Mouse (Mus musculus): Measurements from ENCODE around the gene Stpg2.
"Not testable (repeated sequence)": the region's sequence is repeated elsewhere in the genome, so short reads cannot be mapped to it uniquely, and the experiment has no call there.

Stpg2 gene

DNA sequence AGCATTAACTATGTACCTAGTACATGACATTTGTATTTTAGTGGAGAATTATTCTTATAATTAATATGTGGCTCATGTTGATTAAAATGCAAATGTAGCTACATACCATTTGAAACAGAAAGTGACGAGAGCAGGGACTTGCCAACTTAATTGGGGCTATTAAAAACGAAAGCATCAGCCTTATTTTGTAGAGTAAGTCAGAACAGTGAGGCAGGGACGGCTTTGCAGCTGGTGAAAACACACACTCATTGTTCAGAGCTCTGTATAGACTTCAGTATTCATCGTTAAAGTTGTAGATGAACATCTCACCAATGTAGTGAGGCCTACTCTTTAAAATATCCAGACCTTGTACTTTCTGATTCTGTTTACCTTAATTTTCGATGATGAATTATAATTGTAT, 213.6 kb downstream of the Stpg2 start:
- no peak for DNase-seq (ENCODE audit: low read depth, low spot score)

DNA sequence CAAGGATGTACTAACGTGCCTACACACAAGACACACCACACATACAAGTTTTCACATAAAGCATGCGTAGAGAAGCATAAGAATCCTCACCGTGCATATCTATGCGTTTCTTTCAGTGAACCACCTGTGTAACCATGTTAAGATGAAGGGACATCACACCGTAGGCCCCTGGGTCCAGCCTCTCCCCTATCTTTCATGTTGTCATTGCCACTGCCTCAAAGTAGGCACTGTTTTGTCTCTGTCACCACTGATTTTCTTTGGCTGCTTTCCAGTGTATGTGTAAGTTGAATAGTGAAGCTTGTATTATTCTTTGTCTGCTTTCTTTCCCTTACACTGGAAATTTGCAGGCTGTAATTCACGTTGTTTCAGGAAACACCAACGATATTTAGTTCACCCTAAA, 236.7 kb downstream of the Stpg2 start:
- DNase-seq (ENCODE audit: low read depth, low spot score) = no peak

DNA sequence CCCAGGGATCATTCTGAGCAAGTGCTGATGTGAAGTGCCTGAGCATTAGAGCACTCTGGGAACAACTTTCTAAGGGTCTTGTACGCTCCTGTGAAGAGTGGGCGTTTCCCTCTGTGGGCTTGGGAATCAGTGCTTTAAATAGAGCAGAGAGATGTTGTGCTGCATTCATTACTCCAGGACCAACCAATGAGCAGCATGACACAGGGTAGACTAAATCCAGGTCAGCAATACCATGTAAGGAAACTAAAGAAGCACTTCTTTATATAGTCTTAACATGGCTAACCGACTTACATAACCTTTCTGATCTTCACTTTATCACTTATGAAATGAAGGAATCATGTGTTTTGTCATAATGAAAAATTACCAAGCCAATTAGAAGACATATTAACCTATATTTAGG, 290.4 kb downstream of the Stpg2 start:
- DNase-seq (ENCODE audit: low read depth, low spot score) = no peak

DNA sequence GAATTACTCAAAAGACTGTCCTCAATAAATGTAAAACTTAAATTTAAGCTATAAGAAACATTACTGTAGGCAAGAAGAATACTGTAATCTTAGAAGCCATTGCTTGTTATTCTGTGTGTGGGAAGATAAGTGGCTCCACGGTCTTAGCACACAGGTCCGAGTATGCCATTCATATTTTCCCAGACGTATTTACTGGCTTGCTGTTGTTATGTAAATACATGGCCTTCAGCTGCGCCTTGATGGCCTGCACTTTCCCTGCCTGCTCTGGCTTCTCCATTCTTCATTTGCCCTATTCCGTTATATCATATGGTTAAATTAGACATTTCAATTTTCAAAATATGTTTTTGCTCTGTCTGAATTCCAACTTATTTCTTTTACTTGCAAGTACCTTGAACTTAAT, 296.7 kb downstream of the Stpg2 start:
- DNase-seq (ENCODE audit: low read depth, low spot score) = no peak

DNA sequence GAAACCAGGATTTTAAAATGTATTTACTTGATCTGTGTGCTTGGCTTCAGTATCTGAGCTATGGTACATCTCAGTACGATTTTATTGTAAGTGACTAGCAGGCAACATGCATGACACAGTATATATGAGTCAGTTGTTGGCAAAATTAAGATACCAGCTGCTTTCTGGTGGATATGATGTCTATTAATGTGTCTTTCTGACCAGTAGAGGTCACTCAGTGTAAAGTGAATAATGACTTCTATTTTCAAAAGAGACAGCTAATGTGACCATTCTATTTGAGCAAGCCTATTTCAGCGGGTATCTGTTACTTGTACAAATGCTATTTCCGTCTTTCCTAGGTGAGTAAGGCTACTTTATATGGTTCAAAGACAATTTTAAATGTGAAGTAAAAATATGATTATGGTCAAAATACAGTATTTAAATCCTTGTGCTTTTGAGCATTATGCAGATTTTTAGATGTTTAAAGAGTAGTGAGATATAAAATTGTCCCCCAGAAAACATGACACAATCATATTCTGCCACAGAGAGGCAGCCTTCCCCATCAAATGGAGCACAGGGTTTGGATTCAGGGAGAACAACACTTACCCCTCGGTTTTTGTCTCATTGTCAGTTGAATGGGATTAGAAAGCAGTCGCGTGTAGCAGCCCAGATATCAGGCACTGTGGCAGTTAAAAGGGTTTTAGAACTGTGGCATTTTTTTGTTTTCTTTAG, 303.9 kb downstream of the Stpg2 start:
- DNase-seq (ENCODE audit: low read depth, low spot score) = no peak

DNA sequence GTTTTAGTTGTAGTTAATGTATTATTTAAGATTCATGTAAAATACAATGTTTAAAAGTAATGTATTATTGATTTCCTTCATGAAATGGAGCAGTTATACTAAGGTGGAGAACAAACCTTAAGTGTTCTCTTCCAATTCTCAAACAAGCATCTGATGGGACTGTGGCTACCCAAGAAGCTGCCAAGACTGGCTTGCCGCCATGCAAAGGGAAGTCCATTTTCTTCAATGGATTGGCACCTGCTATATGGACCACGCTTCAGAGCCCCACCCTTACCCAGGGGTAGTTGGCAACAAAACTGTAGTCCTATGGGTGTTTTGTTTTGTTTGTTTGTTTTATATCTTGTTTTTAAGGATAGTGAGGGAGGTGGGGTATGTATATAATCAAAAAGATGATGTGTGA, 373.0 kb downstream of the Stpg2 start:
- DNase-seq (ENCODE audit: low read depth, low spot score) = no peak

DNA sequence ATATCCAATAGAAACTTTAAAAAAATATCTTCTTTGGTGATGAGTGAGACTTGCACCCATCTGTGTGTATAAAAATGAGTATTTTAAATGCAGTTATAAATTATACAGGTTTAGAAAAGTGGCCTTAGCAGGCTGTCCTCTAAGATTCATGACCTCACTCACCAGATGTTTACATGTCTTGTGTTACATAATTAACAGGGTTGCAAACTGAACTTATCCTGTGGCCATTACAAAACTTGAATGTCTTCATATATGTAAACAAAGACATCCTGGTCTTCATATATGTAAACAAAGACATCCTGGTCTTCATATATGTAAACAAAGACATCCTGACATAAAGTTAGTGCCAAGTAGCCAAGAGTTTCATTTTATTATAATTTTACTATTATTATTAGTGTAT, 375.8 kb downstream of the Stpg2 start:
- DNase-seq (ENCODE audit: low read depth, low spot score) = no peak

DNA sequence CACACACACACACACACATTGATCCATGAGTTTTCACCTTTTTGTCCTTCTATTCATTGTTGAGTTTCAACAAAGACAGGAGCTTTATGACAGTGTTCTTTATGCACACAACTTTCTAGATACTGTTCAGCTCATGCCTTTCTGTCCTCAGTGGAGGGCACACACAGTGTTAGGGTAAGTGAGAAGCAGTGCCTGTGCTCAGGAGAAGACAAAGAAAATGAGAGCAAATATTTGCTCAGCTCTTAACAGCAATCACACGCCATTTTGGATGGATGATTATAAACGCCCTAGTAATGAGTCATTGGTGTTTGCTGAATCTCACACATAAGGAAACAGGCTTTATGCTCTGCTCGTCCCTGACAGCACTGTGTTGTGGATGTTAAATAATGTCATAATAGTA, 394.0 kb downstream of the Stpg2 start:
- no peak for DNase-seq (ENCODE audit: low read depth, low spot score)

DNA sequence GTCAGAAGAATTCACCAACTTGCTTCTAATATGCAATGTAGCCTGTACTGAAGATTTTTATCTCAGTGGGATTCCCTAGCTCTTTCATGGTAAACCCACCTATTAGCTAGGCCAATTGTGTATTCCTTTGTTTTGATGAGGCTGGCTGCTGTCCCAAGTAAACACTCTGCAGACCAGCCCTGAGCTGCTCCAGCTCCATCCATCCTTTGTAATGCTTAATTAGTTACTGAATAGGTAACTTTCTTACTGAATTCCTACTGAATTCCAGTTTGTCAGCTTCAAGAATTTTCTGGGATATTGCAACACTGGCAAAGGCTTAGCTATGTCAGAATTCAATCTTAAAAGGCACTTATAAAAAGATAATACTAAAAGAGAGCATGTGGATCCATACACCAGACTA, 402.8 kb downstream of the Stpg2 start:
- DNase-seq (ENCODE audit: low read depth, low spot score) = not testable (repeated sequence)

DNA sequence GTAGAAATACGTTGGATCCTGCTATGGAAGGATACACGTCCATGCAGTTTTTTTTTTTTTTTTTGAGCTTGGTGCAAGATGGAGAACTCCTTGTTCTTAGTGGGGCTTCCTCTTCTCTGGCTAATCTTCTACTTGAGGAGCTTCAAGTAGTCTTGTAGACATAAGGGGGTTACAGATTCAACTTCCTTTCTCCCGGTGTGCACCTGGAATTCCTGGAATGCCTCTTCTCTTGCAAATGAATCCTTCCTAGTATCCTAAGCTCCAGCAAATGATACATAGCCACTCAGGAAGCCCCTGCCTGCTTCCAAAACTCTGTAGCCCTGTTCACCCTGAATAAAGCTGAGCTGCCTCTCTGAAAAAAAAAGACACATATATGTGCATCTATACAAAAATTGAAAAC, 409.1 kb downstream of the Stpg2 start:
- no peak for DNase-seq (ENCODE audit: low read depth, low spot score)

DNA sequence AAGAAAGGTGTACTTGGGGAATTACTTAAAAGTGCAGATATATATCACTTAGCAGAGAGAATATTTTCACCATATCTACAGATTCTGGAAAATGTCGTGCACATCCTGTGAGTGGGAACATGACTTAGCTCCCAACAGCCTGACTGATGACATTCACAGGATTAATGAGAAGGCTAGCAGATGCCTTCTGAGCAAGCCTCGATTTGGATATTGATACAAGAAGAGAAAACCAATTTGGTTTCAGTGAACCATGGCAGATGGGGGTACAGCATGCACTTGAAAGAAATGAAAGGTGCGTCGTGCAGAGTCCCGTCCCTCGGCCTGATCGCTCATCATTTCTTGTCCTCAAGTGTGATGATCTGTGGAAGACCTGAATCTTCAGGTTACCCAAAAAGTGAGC, 410.3 kb downstream of the Stpg2 start:
- no peak for DNase-seq (ENCODE audit: low read depth, low spot score)

DNA sequence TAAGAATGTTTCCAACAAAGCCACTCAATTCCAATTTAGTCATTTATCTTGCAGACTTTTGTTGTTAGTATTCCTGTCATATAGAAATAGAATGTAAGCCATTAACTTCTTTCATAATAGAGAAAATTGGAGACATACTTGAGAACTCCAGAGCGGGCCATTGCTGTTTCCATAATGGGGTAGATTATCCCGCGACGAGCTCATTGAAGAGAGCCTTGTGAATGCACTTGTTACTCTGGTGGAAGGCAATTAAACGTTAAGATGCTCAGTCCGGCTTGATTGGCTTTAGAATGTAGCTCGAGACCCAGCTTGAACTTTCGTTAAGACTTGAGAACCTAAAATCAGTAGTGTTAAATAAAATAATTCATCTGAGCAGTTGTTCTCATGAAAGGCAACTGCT, 432.4 kb downstream of the Stpg2 start:
- no peak for DNase-seq (ENCODE audit: low read depth, low spot score)

DNA sequence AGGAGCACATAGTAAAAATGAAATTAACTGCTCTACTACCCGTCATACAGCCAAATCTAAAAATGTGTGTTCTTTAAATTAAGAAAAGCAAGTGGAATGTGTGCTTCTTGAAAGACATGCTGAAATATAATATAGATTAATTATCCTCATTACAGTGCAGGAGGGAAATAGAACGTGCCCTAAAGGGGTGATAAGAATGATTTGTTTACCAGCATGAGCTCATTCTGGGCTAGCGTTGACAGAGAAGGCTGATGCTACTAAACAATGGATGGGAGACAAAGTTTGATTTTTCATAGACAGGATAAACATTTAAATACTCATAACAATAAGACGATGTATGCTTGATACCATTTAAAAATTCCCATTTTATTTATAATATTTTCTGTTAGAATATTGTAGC, 446.0 kb downstream of the Stpg2 start:
- DNase-seq (ENCODE audit: low read depth, low spot score) = no peak

DNA sequence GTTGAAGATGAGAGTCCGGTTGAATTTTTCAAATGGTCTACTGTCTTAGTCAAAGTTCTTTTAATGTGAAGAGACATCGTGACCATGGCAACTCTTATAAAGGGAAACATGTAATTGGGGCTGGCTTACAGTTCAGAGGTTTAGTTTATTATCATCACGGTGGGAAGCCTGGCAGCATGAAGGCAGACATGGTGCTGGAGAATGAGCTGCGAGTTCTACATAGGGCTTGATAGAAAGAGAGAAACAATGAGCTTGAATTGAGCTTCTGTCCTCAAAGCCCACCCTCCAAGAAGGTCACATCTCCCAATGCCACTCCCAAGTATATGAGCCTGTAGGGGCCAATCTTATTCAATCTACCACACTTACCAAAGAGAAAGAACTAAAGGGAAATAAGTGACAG, 453.9 kb downstream of the Stpg2 start:
- DNase-seq (ENCODE audit: low read depth, low spot score) = no peak

DNA sequence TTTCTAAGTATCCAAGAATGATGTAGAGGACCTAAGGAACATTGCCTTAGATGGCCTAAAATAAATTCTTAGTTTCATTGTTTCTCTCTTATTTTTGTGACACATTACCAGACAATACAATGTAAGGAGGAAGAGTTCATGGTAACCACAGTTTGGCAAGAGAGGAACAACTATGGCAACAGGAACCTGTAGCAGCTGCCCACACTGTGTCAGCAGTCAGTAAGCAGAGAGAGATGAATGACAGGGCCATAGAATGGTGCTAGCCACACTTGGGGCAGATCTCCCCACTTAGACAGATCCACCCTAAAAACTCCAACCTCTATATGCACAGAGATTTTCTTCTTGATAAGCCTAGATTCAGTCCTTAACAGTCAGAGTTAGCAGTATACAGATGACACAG, 456.7 kb downstream of the Stpg2 start:
- DNase-seq (ENCODE audit: low read depth, low spot score) = no peak

DNA sequence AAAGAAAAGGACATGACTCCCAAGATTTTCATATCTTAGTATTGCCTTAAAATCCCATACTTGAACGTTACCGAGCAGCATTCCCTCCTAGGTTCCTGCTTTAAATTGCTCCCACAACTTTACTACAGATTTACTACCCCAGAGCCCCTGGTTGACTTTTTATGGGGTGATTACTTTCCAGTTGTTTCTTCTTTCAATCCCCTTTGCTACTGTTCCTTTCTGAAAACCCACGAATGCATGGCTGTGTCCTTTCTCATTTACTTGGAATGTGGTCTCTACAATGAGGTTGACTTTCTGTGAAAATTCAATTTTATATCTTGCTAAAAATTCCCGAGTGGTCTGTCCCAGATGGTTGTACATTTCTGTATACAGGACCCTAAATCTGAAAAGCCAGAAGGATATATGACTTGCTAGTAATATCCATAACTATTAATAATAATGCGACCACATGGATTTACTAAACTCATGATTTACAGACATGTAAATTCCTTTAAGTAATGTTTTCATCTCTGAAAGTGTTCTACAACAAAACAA, 458.3 kb downstream of the Stpg2 start:
- DNase-seq (ENCODE audit: low read depth, low spot score) = no peak

DNA sequence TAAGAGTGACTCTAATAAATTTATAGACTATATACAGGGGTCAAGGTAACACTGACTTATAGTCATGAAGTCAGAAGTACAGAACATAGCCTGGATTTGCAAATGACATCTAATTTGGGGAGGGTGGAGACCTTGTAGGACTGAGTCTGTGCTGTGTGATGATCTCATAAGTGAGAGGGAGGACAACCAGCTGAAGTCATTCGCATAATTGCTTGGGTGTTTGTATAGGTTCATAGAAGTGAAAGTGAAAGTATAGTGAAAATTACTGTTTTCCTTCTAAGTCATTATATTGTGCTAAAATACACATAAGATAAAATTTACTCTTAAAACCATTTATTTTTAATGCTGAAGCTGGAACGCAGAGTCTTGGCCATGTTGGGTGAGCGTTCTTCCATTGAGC, 459.6 kb downstream of the Stpg2 start:
- DNase-seq (ENCODE audit: low read depth, low spot score) = no peak

DNA sequence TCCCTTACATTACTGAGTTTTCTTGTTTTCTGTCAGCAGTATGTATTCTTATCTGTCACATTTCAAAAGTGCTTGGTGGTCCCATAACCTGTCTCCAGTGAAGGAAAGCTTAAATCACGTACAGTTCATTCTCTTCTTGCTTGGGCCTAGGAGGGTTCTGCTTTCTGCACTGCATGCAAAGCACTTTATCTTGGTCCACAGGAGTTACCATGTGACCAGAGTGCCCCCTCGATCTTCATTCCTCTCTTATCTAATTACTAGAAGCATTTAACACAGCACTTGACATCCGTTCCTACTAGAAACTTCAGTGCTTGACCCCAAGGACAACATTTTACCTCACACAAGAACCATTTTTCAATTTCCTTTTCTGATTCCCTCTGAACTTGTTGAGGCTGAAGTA, 470.7 kb downstream of the Stpg2 start:
- no peak for DNase-seq (ENCODE audit: low read depth, low spot score)

DNA sequence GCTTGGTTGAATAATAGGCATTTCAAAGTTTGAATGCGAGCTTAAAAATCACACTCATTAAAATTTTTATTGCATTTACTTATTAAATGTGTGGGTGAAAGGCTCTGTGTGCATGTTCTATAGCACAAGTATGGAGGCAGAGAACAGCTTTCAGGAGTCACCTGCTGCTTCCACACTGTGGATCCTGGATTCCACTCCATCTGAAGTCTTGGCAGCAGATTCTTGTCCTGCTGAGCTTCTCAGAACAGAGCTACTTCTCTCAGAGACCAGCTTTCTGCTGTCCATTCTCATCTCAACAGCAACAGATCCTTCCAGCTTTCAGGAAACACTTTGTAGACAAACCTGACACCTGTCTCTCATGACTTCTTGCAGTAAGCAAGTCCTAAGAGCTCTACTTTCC, 471.2 kb downstream of the Stpg2 start:
- no peak for DNase-seq (ENCODE audit: low read depth, low spot score)

DNA sequence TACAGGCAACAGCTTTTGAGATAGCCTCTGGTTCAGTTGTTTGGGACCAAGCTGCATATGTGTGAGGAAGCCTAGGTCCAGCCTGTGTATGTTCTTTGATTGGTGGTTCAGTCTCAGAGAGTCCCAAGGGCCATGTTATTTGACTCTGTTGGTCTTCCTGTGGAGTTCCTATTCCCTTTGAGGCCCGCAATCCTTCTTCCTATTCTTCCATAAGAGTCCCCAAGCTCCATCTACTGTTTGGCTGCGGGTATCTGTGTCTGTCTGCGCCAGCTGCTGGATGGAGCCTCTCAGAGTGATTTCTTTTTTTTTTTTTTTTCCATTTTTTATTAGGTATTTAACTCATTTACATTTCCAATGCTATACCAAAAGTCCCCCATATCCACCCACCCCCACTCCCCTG, 498.7 kb downstream of the Stpg2 start:
- not testable (repeated sequence) for DNase-seq (ENCODE audit: low read depth, low spot score)

DNA sequence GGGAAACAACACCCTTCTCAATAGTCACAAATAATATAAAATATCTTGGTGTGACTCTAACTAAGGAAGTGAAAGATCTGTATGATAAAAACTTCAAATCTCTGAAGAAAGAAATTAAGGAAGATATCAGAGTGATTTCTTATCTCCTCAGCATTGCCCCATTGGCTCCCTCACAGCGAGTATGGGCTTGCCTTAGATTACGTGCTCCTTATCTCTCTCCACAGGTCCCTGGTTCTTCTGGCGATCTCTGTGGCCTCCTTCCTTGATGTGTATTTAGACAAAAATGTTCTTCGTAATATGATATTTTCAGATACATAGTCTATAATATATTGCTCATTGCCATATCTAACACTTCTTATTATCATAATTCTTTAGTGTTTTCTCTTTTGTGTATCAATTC, 501.9 kb downstream of the Stpg2 start:
- not testable (repeated sequence) for DNase-seq (ENCODE audit: low read depth, low spot score)

DNA sequence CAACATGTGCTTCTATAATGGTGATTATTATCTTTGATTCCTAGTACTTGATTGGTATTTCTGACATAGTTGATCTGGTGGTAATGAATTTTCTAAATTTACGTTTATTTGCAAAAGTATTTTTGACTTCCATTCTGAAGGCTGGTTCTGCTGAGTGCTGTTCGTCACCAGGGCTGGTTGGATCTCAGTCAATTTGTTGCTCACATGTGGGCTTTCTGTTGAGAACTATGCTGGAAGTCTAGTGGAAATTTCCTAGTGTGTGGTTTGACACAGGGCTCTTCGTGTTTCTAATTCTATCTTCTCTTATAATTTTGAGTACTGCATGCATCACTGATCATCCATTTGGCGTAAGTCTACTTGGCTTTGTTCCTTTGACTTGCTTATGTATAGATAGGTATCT, 504.3 kb downstream of the Stpg2 start:
- DNase-seq (ENCODE audit: low read depth, low spot score) = no peak

DNA sequence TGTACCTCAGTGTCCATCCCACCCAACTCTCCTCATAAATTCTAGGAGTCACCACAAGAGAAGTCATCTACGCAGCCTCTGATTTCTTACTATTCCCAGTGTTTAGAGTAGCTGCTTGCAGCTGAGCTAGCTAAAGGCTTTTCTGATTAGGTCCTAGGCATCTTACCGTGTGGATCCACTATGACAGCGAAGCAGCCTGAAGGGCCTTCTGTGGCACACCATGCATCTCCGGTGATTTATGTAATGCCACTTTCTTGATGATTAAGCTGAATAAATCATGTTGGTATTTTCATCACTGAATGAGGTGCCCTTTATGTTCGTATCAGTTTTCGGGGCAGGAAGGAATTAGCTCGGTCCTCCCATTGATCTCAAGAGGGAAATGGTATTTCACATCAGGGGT, 523.3 kb downstream of the Stpg2 start:
- DNase-seq (ENCODE audit: low read depth, low spot score) = no peak

DNA sequence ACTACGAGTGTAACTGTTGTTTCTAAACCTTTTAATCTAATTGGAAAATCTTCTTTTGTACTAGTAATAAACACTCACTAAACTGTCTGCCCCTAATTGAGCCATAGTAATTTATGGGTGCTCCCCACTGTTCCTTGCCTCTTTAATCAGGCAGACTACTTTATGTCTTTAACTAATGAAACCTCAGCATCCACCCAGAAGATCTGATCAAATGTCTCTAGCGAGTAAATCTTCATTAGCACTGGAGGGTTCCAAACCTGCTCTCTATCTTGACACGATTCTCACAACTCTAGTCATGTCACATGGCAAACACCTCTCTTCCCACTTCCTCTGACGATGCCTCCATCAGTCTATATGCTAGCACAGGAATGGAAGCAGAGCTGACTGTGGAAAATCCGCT, 523.8 kb downstream of the Stpg2 start:
- DNase-seq (ENCODE audit: low read depth, low spot score) = no peak

Data from retina, adult 2 months (tissue).